Mouse (Mus musculus) myocyte (in vitro differentiated cells): ENCODE measurements around the gene Mcmbp.
A peak's percentile ranks its signal among the peaks of the same experiment; 100 is the strongest.

Source experiments
- CEBPB ChIP-seq: IDR thresholded peaks from 2 replicates; pipeline ENCODE4 v1.6.1; 2011; ENCODE audit warnings: mild to moderate bottlenecking, moderate library complexity; ENCODE audit not compliant: poor library complexity, insufficient read depth, severe bottlenecking
- MAX ChIP-seq: IDR thresholded peaks from one replicate; pipeline ENCODE4 v1.6.1; 2011; ENCODE audit warnings: low read depth, mild to moderate bottlenecking, control low read depth
- MYOD1 ChIP-seq, 3 experiments: IDR thresholded peaks; one replicate each; pipeline ENCODE4 v1.6.1; 2011; ENCODE audit warnings: control low read depth in 2 of 3, low read depth in 2 of 3, mild to moderate bottlenecking in 2 of 3, moderate library complexity in 1 of 3; ENCODE audit not compliant: insufficient read length in 2 of 3, control insufficient read depth in 1 of 3
- MYOG ChIP-seq, 3 experiments: IDR thresholded peaks; one replicate each; pipeline ENCODE4 v1.6.1; 2011; ENCODE audit warnings: control low read depth in 2 of 3, low read depth in 2 of 3, mild to moderate bottlenecking in 2 of 3; ENCODE audit not compliant: insufficient read length in 2 of 3, control insufficient read depth in 1 of 3, insufficient read depth in 1 of 3
- POLR2A ChIP-seq: IDR thresholded peaks from one replicate; pipeline ENCODE4 v1.6.1; 2011; ENCODE audit warnings: low read depth, mild to moderate bottlenecking, control low read depth, moderate library complexity; ENCODE audit not compliant: insufficient read length
- POLR2AphosphoS2 ChIP-seq: IDR thresholded peaks from one replicate; pipeline ENCODE4 v1.6.1; 2011; ENCODE audit warnings: low read depth, control low read depth; ENCODE audit not compliant: insufficient read length
- TCF12 ChIP-seq: IDR thresholded peaks from one replicate; pipeline ENCODE4 v1.6.1; 2011; ENCODE audit warnings: mild to moderate bottlenecking, control low read depth; ENCODE audit not compliant: poor library complexity, insufficient read depth, severe bottlenecking
- TCF3 ChIP-seq: IDR thresholded peaks from one replicate; pipeline ENCODE4 v1.6.1; 2011; ENCODE audit warnings: low read depth, control low read depth; ENCODE audit not compliant: insufficient read length
- USF1 ChIP-seq: IDR thresholded peaks from one replicate; pipeline ENCODE4 v1.6.1; 2011; ENCODE audit warnings: low read depth, mild to moderate bottlenecking, control low read depth, moderate library complexity

- TF ChIP-seq POLR2A: peak; percentile 98
- no peak for TF ChIP-seq TCF12
- TF ChIP-seq POLR2AphosphoS2: peak; percentile 95
- no peak for TF ChIP-seq MYOG (IDR thresholded peaks at IDR 0.05; ENCODE audit: control insufficient read depth in 1 of 3, insufficient read depth in 1 of 3, insufficient read length in 2 of 3, low read depth in 2 of 3)
- no peak for TF ChIP-seq TCF3
- TF ChIP-seq MAX: peak; percentile 78
- TF ChIP-seq MYOD1 (IDR thresholded peaks at IDR 0.05; ENCODE audit: control insufficient read depth in 1 of 3, insufficient read length in 2 of 3, low read depth in 2 of 3): peak in 1 of 3 experiments; percentile 8
- TF ChIP-seq CEBPB: peak; percentile 93
- TF ChIP-seq USF1: peak; percentile 98
Observed at GRCm38 (mm10) chr7:128744684-128745485, 4.6 kb upstream of the Mcmbp start, which contains the start of gene Sec23ip.
